Mouse (Mus musculus): Measurements from ENCODE around the gene Fam129b.

GRCm38 (mm10) chr2:32894097-32894496 is 18.2 kb downstream of the Fam129b start:
- TF ChIP-seq EP300 (IDR thresholded peaks at IDR 0.05; ENCODE audit: low read length): peak; percentile 21; the same call in 1 of the 2 replicates
- TF ChIP-seq CTCF (conservative IDR thresholded peaks at IDR 0.05 in 1 of 2, IDR thresholded peaks at IDR 0.05 in 1 of 2; ENCODE audit: low read depth in 2 of 2, low read length in 2 of 2): no peak
